Mouse (Mus musculus): ENCODE data around the gene Tmed2. TPM values are rescaled to one million over a fixed set of nuclear protein-coding genes. Genes with fewer than 3 reads are reported as not detected.
A peak's percentile ranks its signal among the peaks of the same experiment; 100 is the strongest.

The Tmed2 gene
- polyA plus RNA-seq, 1 experiment from 2014 or later = 629 TPM

DNA sequence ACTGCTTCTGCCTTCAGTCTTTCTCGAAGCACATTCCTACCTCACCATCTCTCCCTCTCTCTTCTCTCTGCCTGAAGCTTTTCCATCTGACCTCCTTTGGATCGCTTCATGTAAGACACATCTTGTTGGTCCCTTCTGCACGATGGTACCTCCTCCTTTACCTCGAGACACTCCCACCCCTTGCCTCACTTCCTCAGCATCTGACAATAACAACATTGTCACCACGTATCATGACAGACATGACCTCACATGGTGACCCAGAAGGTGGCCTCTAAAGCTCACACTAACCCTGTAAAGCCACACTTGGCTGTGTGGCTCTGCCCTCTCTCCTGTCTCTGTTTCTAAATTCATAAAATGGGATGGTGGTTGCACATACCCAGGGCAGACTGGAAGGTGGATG is 24.7 kb upstream of the Tmed2 start:
- no peak overlapping the region for H3K4me2 ChIP-seq (ENCODE audit: low read depth, low read length)
- H3K4me1 ChIP-seq (ENCODE audit: control insufficient read depth, insufficient read depth, low read length) = no peaks in the 10 kb centered on the region
- no peaks in the 10 kb centered on the region for H3K9me3 ChIP-seq (ENCODE audit: control insufficient read depth, low read length)
- H3K4me3 ChIP-seq (ENCODE audit: low read depth, low read length) = no peak overlapping the region
- H3K36me3 ChIP-seq (ENCODE audit: control insufficient read depth, insufficient read depth, low read length) = peaks cover 66% of the 10 kb centered on the region
- no peak overlapping the region for H3K27ac ChIP-seq (replicated peaks; ENCODE audit: low read depth, low read length)
- H3K9ac ChIP-seq (ENCODE audit: low read depth, low read length) = no peak overlapping the region
- ATAC-seq (ENCODE audit: low read depth) (no peak), DNase-seq (ENCODE audit: low spot score) (no peak)
- no peaks in the 10 kb centered on the region for H3K27me3 ChIP-seq (replicated peaks; ENCODE audit: control insufficient read depth, insufficient read depth, low read length)
- 75% methylated on average over 5 of the region's 5 CpGs for WGBS

DNA sequence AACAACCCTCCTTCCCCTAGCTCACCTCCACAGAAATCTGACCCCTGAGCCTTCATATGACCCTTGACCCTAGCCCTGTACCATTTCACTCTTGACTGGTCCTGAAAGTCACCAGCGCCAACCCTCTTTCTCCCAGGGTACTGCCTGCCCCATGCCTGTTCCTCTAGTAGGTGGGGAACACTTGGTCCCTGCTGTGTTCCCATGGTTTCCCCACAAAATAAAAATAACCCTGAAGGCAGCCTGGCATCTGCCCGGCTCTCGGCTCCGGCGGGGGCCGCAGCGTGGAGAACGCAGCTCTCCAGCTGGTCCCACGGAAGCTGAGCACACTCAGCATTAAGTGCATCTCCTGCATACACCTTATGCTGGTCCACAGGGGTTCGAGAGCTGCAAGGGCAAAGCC is 21.8 kb upstream of the Tmed2 start:
- 79% methylated on average over 10 of the region's 10 CpGs for WGBS
- H3K27me3 ChIP-seq (replicated peaks; ENCODE audit: control insufficient read depth, insufficient read depth, low read length) = no peaks in the 10 kb centered on the region
- H3K4me3 ChIP-seq (ENCODE audit: low read depth, low read length) = no peak overlapping the region
- H3K9me3 ChIP-seq (ENCODE audit: control insufficient read depth, low read length) = no peaks in the 10 kb centered on the region
- H3K27ac ChIP-seq (replicated peaks; ENCODE audit: low read depth, low read length) = no peak overlapping the region
- ATAC-seq (ENCODE audit: low read depth) = no peak
- DNase-seq (ENCODE audit: low spot score) = no peak
- no peaks in the 10 kb centered on the region for H3K4me1 ChIP-seq (ENCODE audit: control insufficient read depth, insufficient read depth, low read length)
- H3K4me2 ChIP-seq (ENCODE audit: low read depth, low read length) = no peak overlapping the region
- peaks cover 59% of the 10 kb centered on the region for H3K36me3 ChIP-seq (ENCODE audit: control insufficient read depth, insufficient read depth, low read length)
- no peak overlapping the region for H3K9ac ChIP-seq (ENCODE audit: low read depth, low read length)

DNA sequence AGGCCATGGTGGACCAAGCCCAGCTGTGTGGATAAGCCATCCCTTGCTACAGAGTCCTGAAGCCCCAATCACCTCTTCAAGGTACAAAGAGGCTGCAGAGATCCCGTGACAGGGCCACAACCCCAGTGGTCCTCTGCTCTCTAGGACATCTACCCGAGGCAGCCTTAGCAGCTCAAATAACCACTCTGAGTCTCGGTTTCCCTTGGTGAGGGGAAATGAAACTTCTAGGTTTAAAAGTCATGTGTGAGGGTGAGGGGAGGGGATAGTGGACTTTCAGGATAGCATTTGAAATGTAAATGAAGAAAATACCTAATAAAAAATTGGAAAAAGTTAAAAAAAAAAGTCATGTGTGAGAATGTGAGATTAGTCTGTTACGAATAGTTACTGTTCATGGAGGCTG is 18.9 kb upstream of the Tmed2 start:
- no peaks in the 10 kb centered on the region for H3K9me3 ChIP-seq (ENCODE audit: control insufficient read depth, low read length)
- H3K36me3 ChIP-seq (ENCODE audit: control insufficient read depth, insufficient read depth, low read length) = peaks cover 47% of the 10 kb centered on the region
- H3K4me3 ChIP-seq (ENCODE audit: low read depth, low read length) = no peak overlapping the region
- no peaks in the 10 kb centered on the region for H3K27me3 ChIP-seq (replicated peaks; ENCODE audit: control insufficient read depth, insufficient read depth, low read length)
- DNase-seq (ENCODE audit: low spot score) (no peak), ATAC-seq (ENCODE audit: low read depth) (no peak)
- no peaks in the 10 kb centered on the region for H3K4me1 ChIP-seq (ENCODE audit: control insufficient read depth, insufficient read depth, low read length)
- no peak overlapping the region for H3K27ac ChIP-seq (replicated peaks; ENCODE audit: low read depth, low read length)
- WGBS = 88% methylated on average over 4 of the region's 4 CpGs
- H3K4me2 ChIP-seq (ENCODE audit: low read depth, low read length) = no peak overlapping the region
- no peak overlapping the region for H3K9ac ChIP-seq (ENCODE audit: low read depth, low read length)

DNA sequence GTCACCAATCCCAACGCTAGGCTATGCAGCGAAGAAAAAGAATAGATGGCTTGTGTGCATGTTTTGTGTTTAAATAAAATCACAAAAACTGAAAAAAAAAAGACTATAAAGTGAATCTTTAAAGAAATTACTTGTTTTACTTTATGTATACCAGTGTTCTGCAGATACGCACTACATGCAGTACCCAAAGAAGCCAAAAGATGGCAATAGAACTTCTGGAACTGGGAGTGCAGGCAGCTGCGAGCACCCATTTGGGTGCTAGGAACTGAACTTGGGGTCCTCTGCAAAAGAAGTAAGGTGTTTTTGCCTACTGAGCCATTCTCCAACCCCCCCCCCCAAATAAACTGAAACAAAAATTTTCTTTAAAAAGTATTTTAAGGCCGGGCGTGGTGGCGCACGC is 17.5 kb upstream of the Tmed2 start:
- Histone ChIP-seq H3K4me2 (ENCODE audit: low read depth, low read length) (no peak overlapping the region), H3K9ac (ENCODE audit: low read depth, low read length) (no peak overlapping the region), H3K4me1 (ENCODE audit: control insufficient read depth, insufficient read depth, low read length) (no peaks in the 10 kb centered on the region), H3K36me3 (ENCODE audit: control insufficient read depth, insufficient read depth, low read length) (peaks cover 39% of the 10 kb centered on the region), H3K9me3 (ENCODE audit: control insufficient read depth, low read length) (no peaks in the 10 kb centered on the region), H3K27me3 (replicated peaks; ENCODE audit: control insufficient read depth, insufficient read depth, low read length) (no peaks in the 10 kb centered on the region), H3K4me3 (ENCODE audit: low read depth, low read length) (no peak overlapping the region), H3K27ac (replicated peaks; ENCODE audit: low read depth, low read length) (no peak overlapping the region)
- DNase-seq (ENCODE audit: low spot score) = no peak
- 94% methylated on average over 8 of the region's 8 CpGs for WGBS
- no peak for ATAC-seq (ENCODE audit: low read depth)

DNA sequence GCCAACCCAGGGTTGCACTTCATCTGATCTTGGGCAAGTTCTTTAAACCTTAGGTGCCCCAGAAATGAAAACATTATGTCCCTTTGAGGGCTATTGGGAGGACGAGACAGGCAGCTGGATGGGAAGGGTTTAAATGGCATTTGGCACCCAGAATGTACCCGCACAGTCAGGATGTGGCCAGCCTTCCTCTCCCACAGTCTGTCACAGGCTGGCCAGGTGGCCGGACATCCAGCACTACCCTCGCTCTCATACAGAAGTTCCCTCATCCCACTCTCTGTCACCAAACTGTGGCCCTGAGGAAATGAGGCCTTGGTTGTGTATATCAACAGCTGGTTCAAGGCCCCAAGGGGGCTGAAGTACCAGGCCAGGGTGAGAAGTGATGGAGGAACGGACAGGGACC is 15.6 kb upstream of the Tmed2 start:
- no peak overlapping the region for H3K4me3 ChIP-seq (ENCODE audit: low read depth, low read length)
- H3K36me3 ChIP-seq (ENCODE audit: control insufficient read depth, insufficient read depth, low read length) = peaks cover 24% of the 10 kb centered on the region; the same call in 1 of the 2 replicates
- H3K4me1 ChIP-seq (ENCODE audit: control insufficient read depth, insufficient read depth, low read length) = peaks cover 12% of the 10 kb centered on the region; the same call in 1 of the 2 replicates
- no peak overlapping the region for H3K9ac ChIP-seq (ENCODE audit: low read depth, low read length)
- 93% methylated on average over 5 of the region's 5 CpGs for WGBS
- no peak for ATAC-seq (ENCODE audit: low read depth)
- no peaks in the 10 kb centered on the region for H3K9me3 ChIP-seq (ENCODE audit: control insufficient read depth, low read length)
- no peak for DNase-seq (ENCODE audit: low spot score)
- H3K27ac ChIP-seq (replicated peaks; ENCODE audit: low read depth, low read length) = no peak overlapping the region
- H3K4me2 ChIP-seq (ENCODE audit: low read depth, low read length) = no peak overlapping the region
- H3K27me3 ChIP-seq (replicated peaks; ENCODE audit: control insufficient read depth, insufficient read depth, low read length) = no peaks in the 10 kb centered on the region

DNA sequence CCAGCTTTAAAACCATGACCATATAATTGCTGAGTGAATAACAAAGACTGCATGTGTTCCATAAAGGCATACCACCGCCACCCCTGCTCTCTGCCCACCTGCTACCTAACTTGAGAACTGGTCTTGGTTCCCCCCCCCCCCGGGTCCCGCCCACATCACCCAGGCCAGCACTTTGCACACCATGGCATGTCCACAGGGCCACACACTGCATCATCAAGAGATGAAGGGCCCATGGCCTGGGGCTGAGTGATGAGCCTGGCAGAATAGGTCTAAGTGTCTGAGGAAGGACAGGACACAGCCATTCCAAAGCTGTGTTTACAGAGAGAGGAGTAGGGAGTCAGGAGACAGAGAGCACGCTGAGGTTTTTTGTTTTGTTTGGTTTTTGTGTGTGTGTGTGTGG is 12.1 kb upstream of the Tmed2 start:
- peak overlapping the region; percentile 38 for H3K9ac ChIP-seq (ENCODE audit: low read depth, low read length)
- 0 out of 2 replicates have a peak, but pooled peaks cover 7% of the 10 kb centered on the region for H3K36me3 ChIP-seq (ENCODE audit: control insufficient read depth, insufficient read depth, low read length)
- no peaks in the 10 kb centered on the region for H3K27me3 ChIP-seq (replicated peaks; ENCODE audit: control insufficient read depth, insufficient read depth, low read length)
- peak overlapping the region; percentile 30; the same call in 1 of the 2 replicates for H3K27ac ChIP-seq (replicated peaks; ENCODE audit: low read depth, low read length)
- H3K9me3 ChIP-seq (ENCODE audit: control insufficient read depth, low read length) = no peaks in the 10 kb centered on the region
- peak overlapping the region; percentile 83 for H3K4me3 ChIP-seq (ENCODE audit: low read depth, low read length)
- H3K4me2 ChIP-seq (ENCODE audit: low read depth, low read length) = peak overlapping the region; percentile 76
- no peak for DNase-seq (ENCODE audit: low spot score)
- peaks cover 21% of the 10 kb centered on the region for H3K4me1 ChIP-seq (ENCODE audit: control insufficient read depth, insufficient read depth, low read length)
- no peak for ATAC-seq (ENCODE audit: low read depth)
- 66% methylated on average over 4 of the region's 4 CpGs for WGBS

DNA sequence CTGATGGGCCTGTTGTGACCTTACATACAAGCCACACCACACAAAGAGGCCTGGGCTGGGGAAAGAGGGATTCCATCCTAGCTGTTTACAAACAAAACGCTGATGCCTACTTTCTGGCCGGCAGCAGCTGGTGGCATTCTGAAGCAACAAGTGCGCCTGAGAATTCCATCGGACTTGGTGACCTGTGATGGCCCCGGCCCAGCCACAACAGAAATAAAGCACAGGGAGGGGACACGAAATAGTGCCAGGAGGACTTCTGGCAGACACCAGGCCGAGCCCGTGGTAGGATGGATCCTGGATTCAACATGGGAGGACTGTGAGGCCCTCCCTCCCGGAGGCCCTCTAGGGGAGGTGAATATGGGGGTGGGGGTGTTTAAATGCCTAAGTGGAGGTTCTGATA is 11.7 kb upstream of the Tmed2 start:
- Histone ChIP-seq H3K4me3 (ENCODE audit: low read depth, low read length) (peak overlapping the region; percentile 83), H3K9me3 (ENCODE audit: control insufficient read depth, low read length) (no peaks in the 10 kb centered on the region), H3K4me1 (ENCODE audit: control insufficient read depth, insufficient read depth, low read length) (peaks cover 21% of the 10 kb centered on the region), H3K9ac (ENCODE audit: low read depth, low read length) (peak overlapping the region; percentile 38), H3K27me3 (replicated peaks; ENCODE audit: control insufficient read depth, insufficient read depth, low read length) (no peaks in the 10 kb centered on the region), H3K36me3 (ENCODE audit: control insufficient read depth, insufficient read depth, low read length) (0 out of 2 replicates have a peak, but pooled peaks cover 7% of the 10 kb centered on the region), H3K27ac (replicated peaks; ENCODE audit: low read depth, low read length) (peak overlapping the region; percentile 30; the same call in 1 of the 2 replicates), H3K4me2 (ENCODE audit: low read depth, low read length) (peak overlapping the region; percentile 76)
- WGBS = 39% methylated on average over 9 of the region's 9 CpGs
- ATAC-seq (ENCODE audit: low read depth) = no peak
- no peak for DNase-seq (ENCODE audit: low spot score)

DNA sequence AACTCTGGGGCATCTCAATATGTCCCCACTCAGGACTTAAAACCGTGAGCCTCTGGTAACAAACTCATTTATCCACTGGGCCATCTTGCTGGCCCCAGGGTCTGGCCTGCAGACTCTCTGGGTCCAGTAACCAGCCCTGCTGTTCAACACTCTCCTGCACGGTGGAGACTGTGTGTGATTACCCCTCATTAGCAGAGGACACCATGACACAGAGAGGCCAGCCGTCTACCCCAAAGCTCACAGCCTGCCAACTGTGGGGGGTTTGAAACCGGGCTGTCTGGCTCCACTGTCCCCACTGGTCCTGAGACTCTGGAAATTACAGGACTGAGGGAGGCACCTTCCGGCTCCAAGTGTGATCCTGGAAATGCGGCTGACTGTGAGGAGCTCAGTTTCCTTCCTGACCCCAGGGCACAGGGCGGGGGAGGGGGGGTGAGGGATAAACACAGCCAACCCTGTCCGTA is 11.3 kb upstream of the Tmed2 start:
- ATAC-seq (ENCODE audit: low read depth) = no peak
- H3K9me3 ChIP-seq (ENCODE audit: control insufficient read depth, low read length) = no peaks in the 10 kb centered on the region
- WGBS = 6% methylated on average over 8 of the region's 8 CpGs

DNA sequence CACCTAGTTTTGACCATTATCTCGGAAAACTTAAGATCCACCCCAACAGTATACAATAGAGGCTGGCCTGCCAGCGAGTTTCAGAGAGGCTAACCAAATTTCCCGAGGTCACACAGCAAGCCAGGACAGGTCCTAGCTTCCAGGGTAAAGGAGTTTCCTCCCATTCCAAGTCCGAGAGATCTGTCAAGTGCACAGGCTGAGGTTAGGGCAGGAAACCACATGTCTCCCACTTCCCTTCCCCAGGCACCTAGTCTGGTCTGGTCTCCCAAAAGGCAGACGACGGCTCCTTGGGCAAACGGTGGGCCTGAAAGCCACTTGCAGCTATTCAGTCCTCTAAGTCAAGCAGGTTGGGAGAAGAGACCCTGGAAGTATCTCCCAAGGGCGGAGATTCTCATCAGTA is 10.8 kb upstream of the Tmed2 start:
- no peaks in the 10 kb centered on the region for H3K27me3 ChIP-seq (replicated peaks; ENCODE audit: control insufficient read depth, insufficient read depth, low read length)
- peak overlapping the region; percentile 30 for H3K27ac ChIP-seq (replicated peaks; ENCODE audit: low read depth, low read length)
- ATAC-seq (ENCODE audit: low read depth) (no peak), DNase-seq (ENCODE audit: low spot score) (no peak)
- peak overlapping the region; percentile 83 for H3K9ac ChIP-seq (ENCODE audit: low read depth, low read length)
- H3K9me3 ChIP-seq (ENCODE audit: control insufficient read depth, low read length) = no peaks in the 10 kb centered on the region
- 0 out of 2 replicates have a peak, but pooled peaks cover 4% of the 10 kb centered on the region for H3K36me3 ChIP-seq (ENCODE audit: control insufficient read depth, insufficient read depth, low read length)
- peak overlapping the region; percentile 76 for H3K4me2 ChIP-seq (ENCODE audit: low read depth, low read length)
- peak overlapping the region; percentile 83 for H3K4me3 ChIP-seq (ENCODE audit: low read depth, low read length)
- H3K4me1 ChIP-seq (ENCODE audit: control insufficient read depth, insufficient read depth, low read length) = peaks cover 21% of the 10 kb centered on the region
- 30% methylated on average over 8 of the region's 8 CpGs for WGBS

More for the DNA sequence above, 11.3 kb upstream of the Tmed2 start:
- Histone ChIP-seq H3K27me3 (replicated peaks; ENCODE audit: control insufficient read depth, insufficient read depth, low read length) (no peaks in the 10 kb centered on the region), H3K9ac (ENCODE audit: low read depth, low read length) (peak overlapping the region; percentile 38), H3K4me1 (ENCODE audit: control insufficient read depth, insufficient read depth, low read length) (peaks cover 21% of the 10 kb centered on the region), H3K36me3 (ENCODE audit: control insufficient read depth, insufficient read depth, low read length) (0 out of 2 replicates have a peak, but pooled peaks cover 7% of the 10 kb centered on the region), H3K27ac (replicated peaks; ENCODE audit: low read depth, low read length) (peak overlapping the region; percentile 30), H3K4me2 (ENCODE audit: low read depth, low read length) (peak overlapping the region; percentile 76), H3K4me3 (ENCODE audit: low read depth, low read length) (peak overlapping the region; percentile 83)
- no peak for DNase-seq (ENCODE audit: low spot score)

Data from embryonic facial prominence, embryonic 14.5 days (tissue).